Mouse (Mus musculus): Measurements from ENCODE around the gene Micall1.

DNA sequence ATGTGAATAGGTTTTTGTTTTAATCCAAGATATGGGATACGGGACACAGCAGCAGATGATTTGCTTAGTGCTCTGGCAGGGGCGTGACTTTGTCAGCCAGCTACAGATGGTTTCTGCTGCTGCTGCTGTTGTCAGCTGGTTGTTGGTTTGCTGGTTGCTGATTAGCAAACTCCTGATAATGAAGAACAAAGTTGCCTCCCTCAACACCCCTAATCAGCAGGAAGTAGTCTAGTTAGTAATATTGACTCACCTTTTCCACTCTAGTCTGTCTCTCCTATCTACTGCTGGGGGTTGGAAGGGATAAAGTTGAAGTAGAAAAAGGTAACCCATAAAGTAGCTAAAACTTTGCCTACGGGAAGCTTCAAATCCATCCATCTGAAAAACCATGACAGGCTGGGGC lies 41.1 kb upstream of the Micall1 start:
- no peak for TF ChIP-seq MYC (IDR thresholded peaks at IDR 0.05; ENCODE audit: low read depth, low read length)
- TF ChIP-seq ELF1 (IDR thresholded peaks at IDR 0.05; ENCODE audit: low read depth, low read length) = no peak

All from CH12.LX (cell line).